Mouse (Mus musculus): ENCODE measurements around the gene Traf2.

DNA sequence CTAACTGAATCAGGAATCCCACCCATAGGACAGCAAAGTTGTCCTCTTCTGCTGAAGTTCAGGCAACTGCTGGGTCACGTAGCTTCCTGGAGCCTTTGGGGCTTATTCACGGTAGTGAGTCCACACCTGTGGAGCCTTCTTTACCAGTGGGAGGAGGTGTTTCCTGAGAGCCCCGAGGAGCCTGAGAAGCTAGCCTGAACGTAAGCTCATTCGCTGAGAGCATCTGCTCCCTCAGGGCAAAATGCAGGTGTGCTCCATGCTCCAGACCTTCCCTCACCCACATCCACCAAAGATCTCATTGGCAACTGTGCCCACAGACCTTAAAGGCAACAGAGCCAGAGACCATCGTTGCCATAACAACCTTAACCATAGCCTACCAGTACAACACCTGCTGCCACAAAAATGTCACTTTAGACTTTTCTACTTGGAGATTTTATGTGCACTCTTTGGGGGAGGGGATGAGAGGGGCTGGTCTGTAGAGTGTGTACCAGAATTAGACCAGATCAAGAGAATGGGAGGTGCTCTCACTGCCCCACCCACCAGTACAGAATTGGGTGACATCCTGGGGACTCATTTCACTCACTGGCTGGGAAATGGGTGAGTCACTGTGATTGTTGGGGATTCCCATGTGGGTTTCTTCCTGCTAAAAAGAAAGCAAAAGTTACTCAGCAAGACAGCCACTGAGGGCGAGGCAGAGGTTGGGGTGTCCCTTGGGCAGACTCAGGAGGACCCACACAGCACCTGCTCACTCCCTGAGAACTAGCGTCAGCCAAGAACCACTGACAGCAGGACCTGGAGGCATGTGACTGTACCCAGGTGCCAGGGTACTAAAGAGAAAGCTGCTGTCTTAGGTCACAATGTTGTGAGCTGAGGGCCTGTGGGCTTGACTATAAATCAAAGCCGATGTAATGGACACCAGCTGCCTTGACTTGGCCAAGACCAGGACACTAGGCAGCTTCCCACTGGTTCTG is 2.6 kb upstream of the Traf2 start:
- no peak for TF ChIP-seq POU5F1 (IDR thresholded peaks at IDR 0.05; ENCODE audit: borderline replicate concordance, low read length)
- no peak for TF ChIP-seq CTCF (conservative IDR thresholded peaks at IDR 0.05; ENCODE audit: low read length)
